Mouse (Mus musculus): ENCODE measurements around the gene Fundc1. TPM values are rescaled to one million over a fixed set of nuclear protein-coding genes. Genes with fewer than 3 reads are reported as not detected.
"Not testable (repeated sequence)": the region's sequence is repeated elsewhere in the genome, so short reads cannot be mapped to it uniquely, and the experiment has no call there.

The Fundc1 gene
- 10 to 100 TPM; 52.7 to 78.9 (median 66.9) TPM for total RNA-seq (2022)

DNA sequence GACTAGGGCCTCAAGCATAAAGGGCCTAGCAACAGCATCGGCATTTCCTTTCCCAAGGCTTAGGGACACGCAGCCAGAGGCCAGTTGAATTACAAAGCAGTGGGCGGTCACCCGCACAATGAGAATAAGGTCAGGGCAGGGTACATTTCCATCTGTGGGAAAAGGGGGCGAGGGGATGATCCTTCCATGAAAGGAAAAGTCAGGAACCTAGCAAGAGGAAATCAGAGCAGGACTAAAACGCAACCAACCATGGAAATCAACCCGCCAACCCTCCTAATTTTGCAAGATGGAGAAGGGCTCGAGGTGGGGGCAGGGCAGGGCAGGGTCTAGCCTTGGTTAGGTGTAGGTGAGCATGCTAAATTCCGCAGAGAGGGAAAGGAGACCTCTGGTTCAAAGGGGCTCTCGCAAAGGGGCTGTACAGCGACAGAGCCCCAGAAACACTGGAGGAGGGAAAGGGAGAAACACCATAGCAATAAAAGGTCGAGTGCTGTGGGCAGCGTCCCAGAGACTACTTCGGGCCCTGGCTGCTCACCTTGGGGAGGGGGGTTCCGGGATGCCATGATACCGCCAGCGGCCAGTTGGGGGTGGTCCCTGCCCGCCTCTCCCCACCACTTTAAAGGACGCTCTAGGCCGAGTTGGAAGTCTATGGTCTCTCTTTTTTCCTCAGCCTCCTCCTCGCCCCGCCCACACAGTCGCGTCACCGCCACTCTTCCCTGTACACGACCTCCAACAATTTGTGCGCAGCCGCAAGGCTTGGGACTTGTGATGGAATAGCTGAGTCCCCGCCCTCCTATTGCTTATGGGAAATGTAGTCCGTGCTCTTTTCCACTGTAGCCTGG lies at the start of gene Fundc1:
Gene Fundc1, minus strand, starts transcription at position 705 of the 839 bp plus-strand sequence.
- DNase-seq, result peak; percentile 95

DNA sequence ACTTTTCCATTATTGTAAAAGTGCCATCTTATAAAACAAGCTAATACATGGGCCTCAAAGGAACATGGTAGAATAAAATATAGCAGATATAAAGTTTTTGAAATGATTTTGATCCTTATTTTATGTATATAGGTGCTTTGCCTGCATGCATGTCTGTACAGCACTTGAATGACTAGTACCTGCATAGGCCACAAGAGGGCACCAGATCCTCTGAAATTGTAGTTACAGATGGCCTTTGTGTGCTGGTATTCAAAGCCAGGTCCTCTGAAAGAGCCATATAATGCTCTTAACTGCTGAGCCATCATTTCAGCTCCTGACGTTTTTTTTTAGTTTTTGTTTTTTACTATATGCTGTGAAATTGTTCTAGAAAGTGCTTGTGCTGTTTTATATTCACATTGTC lies 39.1 kb upstream of the Fundc1 start:
- DNase-seq, result no peak

DNA sequence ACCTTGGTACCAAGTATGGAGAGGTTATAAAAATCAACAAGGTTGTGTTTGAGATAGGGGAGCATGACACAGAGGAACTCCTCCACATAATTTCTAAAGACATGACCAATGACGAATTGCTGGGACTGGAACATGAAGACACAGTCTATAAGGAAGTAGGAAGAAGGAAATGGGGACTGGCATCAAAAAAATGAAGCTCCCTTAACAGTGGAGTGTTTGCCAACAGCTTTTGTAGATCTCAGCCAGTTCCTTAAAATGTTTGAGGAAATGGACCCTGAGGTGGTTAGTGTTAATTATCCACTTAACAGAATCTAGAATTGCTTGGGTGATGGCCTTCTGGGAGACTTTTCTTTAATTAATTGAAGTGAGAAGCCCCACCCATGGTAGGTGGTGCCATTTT lies 36.6 kb upstream of the Fundc1 start:
- no peak for DNase-seq

DNA sequence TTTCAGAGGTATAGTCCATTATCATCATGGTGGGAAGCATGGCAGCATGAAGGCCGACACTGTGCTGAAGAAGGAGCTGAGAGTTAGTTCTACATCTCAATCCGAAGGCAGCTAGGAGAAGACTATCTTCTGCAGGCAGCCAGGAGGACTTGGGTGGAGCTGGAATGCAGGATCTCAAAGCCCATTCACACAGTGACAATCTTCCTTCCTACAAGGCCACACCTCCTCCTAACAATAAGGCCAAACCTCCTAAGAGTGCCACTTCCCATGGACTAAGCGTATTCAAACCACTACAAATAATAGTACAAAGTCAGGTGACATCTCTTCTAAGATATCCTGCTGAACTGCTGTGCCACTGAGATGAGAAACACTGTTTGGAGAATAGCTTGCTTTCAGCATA lies 35.5 kb upstream of the Fundc1 start:
- no peak for DNase-seq

DNA sequence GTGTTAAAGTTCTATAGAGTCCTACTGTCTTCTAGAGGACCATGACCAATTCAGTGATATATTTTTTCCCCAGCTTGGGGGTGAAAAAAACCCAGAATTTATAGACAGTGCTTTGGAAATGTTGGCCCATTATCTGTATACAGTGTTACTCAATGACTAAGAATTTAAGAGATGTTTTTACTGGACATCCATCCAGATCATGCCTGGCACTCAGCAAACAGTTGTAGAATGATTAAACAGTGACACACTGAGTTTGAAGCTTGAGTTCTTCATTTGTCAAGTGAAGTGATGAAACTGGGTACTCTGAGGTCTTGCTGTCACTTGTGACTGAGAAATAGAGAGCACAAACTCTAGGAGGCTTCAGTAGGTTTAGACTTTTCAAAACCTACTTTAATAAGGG lies 21.2 kb upstream of the Fundc1 start:
- DNase-seq, result no peak

DNA sequence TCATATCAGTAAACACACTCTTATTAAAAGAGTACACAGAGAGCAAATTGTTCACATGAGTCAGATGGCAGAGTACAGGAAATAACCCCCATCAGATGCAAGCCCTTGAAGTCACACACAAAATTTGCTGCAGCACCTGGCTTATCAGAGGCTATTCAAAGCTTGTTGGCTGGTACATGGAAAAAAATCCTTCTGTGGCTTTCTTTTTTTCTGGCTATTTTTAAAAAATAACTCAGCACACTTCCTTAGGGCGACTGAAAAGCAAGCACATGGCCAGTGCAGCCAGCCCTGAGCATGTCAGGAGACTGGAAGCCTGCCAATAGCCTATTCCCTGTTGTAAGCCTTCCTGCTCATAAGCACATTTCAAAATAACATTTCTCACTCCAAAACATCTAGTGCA lies 18.6 kb upstream of the Fundc1 start:
- DNase-seq, result peak; percentile 27

DNA sequence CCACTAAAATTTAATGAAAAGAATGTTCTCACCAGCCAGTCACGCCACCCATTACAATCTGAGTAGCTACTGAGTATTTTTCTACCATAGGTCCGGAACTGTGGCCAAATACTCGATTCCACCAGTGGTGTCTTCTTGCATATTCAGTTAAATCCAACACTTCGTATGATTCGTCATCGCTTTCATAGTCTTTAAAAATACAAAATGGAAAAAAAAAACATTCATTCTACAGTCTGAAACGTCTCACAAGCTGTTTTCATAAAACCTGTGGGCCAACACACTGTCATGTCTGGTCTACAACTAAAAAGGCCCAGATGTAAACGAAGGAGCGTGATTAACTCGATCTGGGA lies 879 bp downstream of the Fundc1 start:
- DNase-seq, result no peak

DNA sequence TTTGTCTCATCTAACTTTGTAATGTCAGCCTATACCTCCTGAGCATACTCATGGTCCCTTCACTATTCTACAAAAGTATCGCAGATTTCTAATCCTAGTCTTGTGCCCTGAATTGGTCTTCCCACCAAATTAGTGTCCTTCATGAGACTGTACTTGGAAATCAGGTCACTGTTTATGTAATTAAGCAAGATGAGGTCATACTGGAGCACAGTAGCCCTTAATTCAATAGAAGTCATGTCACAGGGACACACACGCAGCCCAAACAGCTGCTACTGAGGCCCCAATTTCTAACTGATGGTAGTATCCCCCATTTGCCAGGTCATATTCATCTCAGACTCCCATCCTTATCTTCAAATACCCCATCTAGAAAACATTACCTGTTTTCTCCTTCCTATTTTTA lies 3.5 kb downstream of the Fundc1 start:
- no peak for DNase-seq

DNA sequence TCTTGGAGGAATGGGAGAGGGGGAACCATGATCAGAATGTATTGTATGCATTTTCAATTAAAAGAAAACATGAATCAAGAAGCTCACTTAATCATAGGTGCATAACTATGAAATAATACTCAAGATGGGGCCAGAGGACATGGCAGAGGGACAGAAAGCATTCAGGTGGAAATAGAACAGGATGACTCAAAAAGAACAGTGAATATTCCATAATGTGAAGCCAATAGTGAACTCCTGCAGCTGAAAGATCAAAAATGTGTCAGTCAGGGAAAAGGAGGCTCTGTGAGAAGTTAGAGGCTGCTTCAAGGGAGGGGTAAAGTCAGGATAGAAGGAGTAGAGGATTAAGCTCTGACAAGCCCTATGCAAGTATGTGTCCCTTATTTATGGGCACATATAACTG lies 6.4 kb downstream of the Fundc1 start:
- DNase-seq, result no peak

DNA sequence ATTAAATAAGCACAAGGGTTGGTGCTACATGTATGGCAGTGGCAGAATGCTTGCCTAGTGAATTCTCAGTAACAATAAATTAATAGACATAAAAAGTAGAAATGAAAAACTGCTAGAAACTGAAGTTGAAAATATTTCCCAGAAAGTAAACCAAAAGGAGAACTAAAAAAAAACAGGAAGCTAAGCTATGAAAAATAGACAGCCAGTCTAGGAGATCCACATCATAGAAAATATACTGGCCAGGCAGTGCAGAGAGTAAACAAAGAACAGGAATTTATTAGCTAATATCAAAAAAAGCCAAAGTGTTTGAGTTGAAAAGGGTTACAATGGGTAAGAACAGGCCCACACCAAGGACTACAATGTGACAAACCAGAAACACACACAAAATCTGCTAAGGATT lies 7.4 kb downstream of the Fundc1 start:
- DNase-seq, result no peak

DNA sequence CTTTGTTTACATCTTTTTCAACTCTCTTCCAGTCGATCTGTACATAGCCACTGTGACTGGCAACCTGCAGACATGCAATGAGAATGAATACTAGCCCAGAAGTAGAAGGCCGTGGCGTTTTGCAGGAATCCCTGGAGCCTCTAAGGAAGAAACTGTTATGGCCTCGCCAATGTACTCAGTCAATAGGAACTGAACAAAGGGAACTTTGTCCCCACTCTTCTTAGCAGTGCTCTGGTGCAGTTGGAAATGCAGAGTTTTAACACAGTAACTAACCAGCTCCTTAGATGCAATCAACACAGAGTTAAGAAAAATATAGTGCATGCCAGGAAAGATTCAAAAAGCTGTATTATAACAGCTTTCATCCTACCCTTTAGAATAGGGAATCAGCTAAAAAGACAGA lies 13.4 kb downstream of the Fundc1 start:
- no peak for DNase-seq

DNA sequence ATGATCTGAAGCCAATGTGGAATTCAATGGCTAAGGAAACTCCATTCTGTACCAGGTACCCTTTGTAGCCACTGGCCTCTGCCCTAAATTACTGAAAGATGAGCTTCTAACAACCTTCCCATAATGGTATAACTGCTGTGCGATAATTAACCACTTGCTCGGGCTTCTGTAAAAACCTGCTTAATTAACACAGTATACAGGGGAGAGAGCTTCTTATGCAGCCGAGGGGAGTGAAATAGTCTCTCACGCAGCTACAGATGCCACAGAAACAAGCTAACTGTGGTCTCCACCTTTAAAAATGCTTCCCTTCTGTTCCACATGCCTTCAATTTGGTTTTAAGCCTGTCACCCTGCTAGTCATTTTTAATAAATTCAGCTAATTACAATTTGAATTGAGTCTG lies 17.6 kb downstream of the Fundc1 start:
- DNase-seq, result no peak

DNA sequence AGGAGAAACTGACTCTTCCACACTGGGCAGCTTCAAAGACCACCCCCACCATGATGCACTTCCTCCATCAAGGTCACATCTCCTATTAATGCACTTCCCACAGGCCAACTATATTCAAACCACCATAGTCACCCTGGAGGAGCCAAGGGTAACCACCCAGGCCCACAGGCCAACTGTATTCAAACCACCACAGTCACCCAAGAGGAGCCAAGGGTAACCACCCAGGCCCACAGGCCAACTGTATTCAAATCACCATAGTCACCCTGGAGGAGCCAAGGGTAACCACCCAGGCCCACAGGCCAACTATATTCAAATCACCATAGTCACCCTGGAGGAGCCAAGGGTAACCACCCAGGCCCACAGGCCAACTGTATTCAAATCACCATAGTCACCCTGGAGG lies 20.5 kb downstream of the Fundc1 start:
- DNase-seq, result not testable (repeated sequence)

DNA sequence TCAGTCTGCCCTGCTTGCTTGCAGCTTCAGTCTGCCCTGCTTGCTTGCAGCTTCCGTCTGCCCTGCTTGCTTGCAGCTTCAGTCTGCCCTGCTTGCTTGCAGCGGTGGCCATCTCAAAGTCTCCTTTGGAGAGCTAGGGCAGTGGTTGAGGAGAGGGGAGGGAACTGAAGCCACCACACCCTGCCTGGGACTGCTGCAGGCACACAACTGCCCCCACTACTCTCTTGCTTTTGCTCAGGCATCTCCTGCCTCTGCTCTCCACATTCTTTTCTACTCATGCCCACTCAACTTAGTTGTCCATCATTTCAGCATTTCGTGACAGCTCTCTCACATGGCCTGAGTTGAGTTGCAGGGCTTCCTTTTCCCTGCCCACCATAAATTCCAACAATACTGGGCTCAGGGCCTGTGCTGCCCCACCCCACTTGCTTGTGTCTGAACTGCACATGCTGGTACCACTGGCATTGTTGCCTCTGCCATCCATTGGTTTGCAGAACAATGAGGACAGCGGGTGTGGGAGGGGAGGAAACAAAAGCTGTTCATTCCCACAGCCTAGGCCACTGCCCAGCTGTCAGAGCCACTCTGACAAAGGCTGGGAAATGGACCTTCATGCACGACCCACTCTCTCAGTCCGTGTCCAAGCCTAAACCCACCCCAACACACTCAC lies 24.9 kb downstream of the Fundc1 start:
- DNase-seq, result no peak

DNA sequence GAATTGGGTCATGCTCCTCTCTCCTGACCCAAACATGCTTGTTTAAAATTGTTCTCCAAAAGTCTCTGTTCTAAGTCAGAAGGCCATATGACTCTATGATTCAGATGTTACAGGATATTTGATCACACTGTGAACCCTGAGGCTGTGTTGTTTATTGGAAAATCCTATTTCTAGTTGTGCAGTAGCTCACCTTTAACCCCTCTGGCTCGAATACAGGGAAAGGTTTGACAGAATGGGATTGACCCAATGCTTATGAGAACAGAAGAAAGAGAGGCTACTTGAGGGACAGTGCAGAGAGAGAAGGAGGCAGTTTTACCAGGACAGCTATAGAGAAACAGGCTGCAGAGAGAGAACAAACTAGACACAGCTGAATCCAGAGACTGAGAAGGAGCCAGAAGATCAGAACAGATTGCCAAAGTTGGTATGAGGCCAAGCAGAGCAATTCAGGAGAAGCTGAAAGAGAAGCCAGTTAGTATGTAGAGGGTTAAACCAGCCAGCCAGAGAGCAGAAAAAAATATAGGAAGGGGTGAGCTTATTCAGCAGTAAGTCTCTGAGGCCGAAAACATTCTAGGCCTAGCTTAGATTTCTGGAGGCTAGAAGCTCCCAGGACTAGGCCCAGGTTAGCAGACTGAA lies 27.1 kb downstream of the Fundc1 start:
- no peak for DNase-seq

DNA sequence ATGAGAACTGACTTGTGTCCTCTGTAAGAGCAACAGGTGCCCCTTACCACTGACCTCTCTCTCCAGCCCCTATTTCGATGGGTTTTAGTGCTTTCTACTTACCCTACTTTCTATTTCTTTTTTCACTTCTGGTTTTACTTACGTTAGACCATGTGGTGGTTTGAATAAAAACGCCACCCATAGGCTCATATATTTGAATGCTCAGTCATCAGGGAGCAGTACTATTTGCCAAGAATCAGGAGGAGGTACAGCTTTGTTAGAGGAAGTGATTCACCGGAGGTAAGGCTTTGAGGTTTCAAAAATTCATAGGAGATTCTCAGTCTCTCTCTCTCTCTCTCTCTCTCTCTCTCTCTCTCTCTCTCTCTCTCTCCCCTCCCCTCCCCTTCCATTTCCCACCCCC lies 34.4 kb downstream of the Fundc1 start:
- no peak for DNase-seq

DNA sequence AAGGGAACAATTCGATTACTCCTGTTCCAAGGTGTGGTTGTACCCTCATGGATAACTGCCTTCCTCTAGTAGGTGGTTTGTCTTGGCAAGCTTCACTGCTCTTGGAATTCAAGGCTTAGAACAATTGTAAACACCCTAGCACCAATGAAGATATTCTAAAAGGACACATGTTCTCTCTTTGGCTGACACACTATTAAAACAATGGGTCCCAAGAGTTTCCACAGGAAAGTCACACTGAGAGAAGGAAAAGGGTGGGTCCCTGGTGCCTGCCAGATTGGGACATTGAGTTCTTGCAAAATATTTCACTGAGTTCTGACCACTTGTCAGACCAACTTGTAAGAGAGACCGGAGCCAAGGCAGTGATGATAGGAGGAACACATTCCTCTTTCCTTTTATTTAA lies 45.1 kb downstream of the Fundc1 start:
- DNase-seq, result no peak

DNA sequence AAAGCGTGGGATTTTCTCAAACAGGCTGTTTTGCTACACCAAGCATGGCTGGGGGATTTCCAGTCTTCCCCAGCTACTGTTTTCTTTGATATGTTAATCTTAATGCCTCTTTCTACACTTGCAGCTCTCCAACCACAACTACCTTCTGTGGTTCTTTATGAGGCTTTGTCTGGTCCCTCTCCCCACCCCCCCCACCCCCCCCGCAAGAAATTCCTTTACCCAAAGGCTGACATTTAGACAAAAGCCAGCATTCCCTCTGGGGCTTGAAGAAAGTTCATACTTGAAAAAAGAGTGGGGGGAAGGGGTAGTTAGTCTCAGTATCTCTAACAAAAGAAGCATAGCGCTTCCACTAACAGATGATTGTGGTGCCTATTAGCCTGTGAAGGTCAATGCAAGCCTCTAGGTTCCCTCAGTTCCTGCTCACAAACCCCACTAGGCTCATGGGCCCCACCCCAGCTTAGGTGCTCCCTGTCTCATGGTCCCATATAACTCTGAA lies 50.9 kb downstream of the Fundc1 start:
- no peak for DNase-seq

DNA sequence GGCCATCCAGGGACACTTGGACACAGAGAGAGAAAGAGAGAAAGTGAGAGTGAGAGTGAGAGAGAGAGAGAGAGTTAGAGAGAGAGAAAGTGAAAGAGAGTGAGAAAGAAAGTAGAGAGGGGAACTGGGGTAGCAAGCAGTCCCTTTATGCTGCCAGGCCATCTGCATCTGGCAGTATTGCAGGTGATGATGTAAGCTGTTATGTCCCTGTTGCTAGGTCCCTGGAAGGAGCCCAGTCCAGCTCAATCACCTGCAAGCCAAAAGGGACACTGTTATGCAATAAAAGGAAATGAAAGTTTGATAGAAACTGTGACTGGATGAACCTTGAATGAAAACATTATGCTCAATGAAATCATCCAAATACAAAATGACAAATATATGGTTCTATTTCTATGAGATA lies 52.0 kb downstream of the Fundc1 start:
- DNase-seq, result peak; percentile 9

DNA sequence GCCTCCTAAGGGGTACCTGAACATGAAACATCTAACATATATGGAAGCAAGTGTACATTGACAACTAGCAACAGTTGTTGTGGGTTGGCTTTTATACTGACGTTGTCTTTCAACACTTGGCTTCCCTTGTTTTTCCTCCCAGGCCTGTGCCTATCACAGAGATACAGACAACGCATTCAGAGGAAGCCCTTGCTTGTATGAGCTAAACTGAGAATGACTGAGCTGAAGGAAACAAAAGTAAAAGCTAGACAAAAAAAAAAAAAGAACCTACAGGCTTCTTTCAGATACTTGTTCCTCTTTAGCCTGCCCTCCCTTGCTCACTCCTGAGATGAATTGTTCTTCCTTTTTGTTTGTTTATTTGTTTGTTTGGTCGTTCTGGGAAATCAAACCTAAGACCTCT lies 58.1 kb downstream of the Fundc1 start:
- DNase-seq, result no peak

DNA sequence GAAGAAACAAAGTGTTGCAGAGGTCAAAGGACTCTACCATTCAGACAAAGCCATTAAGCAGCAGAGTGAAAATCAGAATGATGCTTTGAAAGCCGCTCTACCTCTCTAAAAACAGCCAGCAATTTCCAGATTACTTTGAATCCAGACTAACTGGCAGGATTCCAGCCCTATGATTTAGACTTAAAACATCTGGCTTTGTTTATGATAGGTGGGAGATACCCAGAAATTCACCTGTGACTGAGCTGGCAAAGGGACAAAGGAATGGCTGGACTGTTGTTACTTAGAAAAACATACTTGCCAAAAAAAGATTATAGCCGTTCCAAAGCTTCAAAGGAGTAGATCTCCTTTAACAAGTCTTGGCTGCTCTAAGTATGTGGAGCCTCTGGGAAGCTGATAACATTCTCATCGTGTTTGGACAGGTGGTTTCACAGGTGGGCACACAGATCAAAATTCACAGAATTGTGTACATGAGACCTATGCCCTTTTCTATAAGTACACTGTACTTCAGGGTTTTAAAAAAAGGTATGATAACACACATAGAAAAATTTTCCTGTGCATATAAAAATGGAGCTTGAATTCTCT lies 60.0 kb downstream of the Fundc1 start:
- no peak for DNase-seq

Data from adrenal gland, adult 8-10 months (tissue).